Mouse (Mus musculus): Measurements from ENCODE around the gene Igsf9b. TPM values are rescaled to one million over a fixed set of nuclear protein-coding genes. Genes with fewer than 3 reads are reported as not detected.
A peak's percentile ranks its signal among the peaks of the same experiment; 100 is the strongest.

Gene Igsf9b
- 7.4 and 12.4 TPM in 2 replicates for total RNA-seq (2012; rRNA removed)
- 1.8 and 2.0 TPM in 2 replicates for total RNA-seq (2014; rRNA removed)
- polyA plus RNA-seq (2012; ENCODE audit: insufficient read length, low read depth) = 4.5 and 5.2 TPM in 2 replicates

GRCm38 (mm10) chr9:27298411-27299285 lies at the start of gene Igsf9b:
Gene Igsf9b, plus strand, starts transcription at chr9:27299204.
- Histone ChIP-seq H3K4me2 (ENCODE audit: insufficient read depth, low read depth, poor library complexity, severe bottlenecking) (peak within 1 kb of the TSS; percentile 60; the same call in 1 of the 2 replicates), H3K27ac (ENCODE audit: insufficient read depth, low read depth) (peak within 1 kb of the TSS; percentile 87; the same call in 1 of the 2 replicates), H3K36me3 (replicated peaks in 1 of 2; ENCODE audit: control insufficient read depth in 1 of 2, insufficient read depth in 1 of 2, low read length in 1 of 2) (no peaks in the 10 kb centered on the region), H3K4me3 (replicated peaks in 1 of 3; ENCODE audit: low read depth in 2 of 3, low read length in 2 of 3, poor library complexity in 1 of 3) (peak within 1 kb of the TSS in 1 of 3 experiments; percentile 51), H3K9me3 (replicated peaks; ENCODE audit: low read length) (peaks cover 12% of the 10 kb centered on the region), H3K4me1 (ENCODE audit: control insufficient read depth in 1 of 2, insufficient read depth in 2 of 2) (peaks cover 17 to 53% of the 10 kb centered on the region in 2 experiments), H3K79me2 (replicated peaks; ENCODE audit: control insufficient read depth, extremely low read depth, insufficient read depth, poor library complexity, severe bottlenecking) (no peaks in the 10 kb centered on the region), H3K27me3 (replicated peaks) (no peaks in the 10 kb centered on the region), H3K9ac (ENCODE audit: insufficient read depth, low read depth) (peak within 1 kb of the TSS; percentile 28; the same call in 1 of the 2 replicates)
- TF ChIP-seq POLR2AphosphoS2 (IDR thresholded peaks at IDR 0.05; ENCODE audit: low read depth, low read length) (no peak), GABPA (IDR thresholded peaks at IDR 0.05; ENCODE audit: insufficient replicate concordance, low read depth, low read length) (no peak), ELF1 (IDR thresholded peaks at IDR 0.05; ENCODE audit: low read depth, low read length) (no peak), USF2 (conservative IDR thresholded peaks at IDR 0.05; ENCODE audit: low read depth, low read length) (no peak), ZMIZ1 (IDR thresholded peaks at IDR 0.05; ENCODE audit: low read depth, low read length) (no peak), SIN3A (IDR thresholded peaks at IDR 0.05; ENCODE audit: low read length) (no peak), ZC3H11A (IDR thresholded peaks at IDR 0.05; ENCODE audit: low read depth, low read length) (no peak), MAFK (IDR thresholded peaks at IDR 0.05; ENCODE audit: insufficient replicate concordance, low read length) (no peak), MAZ (IDR thresholded peaks at IDR 0.05; ENCODE audit: low read depth, low read length) (no peak), ETS1 (conservative IDR thresholded peaks at IDR 0.05; ENCODE audit: low read depth, low read length) (no peak), NRF1 (IDR thresholded peaks at IDR 0.05; ENCODE audit: low read depth, low read length) (no peak), ZNF384 (IDR thresholded peaks at IDR 0.05; ENCODE audit: low read depth, low read length) (no peak), MAX (IDR thresholded peaks at IDR 0.05; ENCODE audit: low read length) (no peak), JUN (IDR thresholded peaks at IDR 0.05; ENCODE audit: insufficient read depth, low read depth, low read length) (no peak), TBP (conservative IDR thresholded peaks at IDR 0.05; ENCODE audit: low read depth, low read length) (no peak), UBTF (IDR thresholded peaks at IDR 0.05; ENCODE audit: low read depth, low read length) (no peak)
- dilution Hi-C loops (cut with MboI; ENCODE audit: extremely low pct_ligation_motif_present, extremely low pct_unique_long_range_greater_than_20kb, low sequenced_read_pairs) = no loop called here
- in situ Hi-C loops (cut with MboI; ENCODE audit: low pct_ligation_motif_present, low pct_unique_long_range_greater_than_20kb, low sequenced_read_pairs) = no loop called here
- no peak for DNase-seq (ENCODE audit: extremely low read depth)

GRCm38 (mm10) chr9:27252034-27252714 lies 46.8 kb upstream of the Igsf9b start:
- H3K79me2 ChIP-seq (replicated peaks; ENCODE audit: control insufficient read depth, extremely low read depth, insufficient read depth, poor library complexity, severe bottlenecking) = no peaks in the 10 kb centered on the region
- DNase-seq (ENCODE audit: extremely low read depth) = no peak
- dilution Hi-C loops (cut with MboI; ENCODE audit: extremely low pct_ligation_motif_present, extremely low pct_unique_long_range_greater_than_20kb, low sequenced_read_pairs) = no loop called here
- H3K36me3 ChIP-seq (replicated peaks in 1 of 2; ENCODE audit: control insufficient read depth in 1 of 2, insufficient read depth in 1 of 2, low read length in 1 of 2) = no peaks in the 10 kb centered on the region
- H3K4me1 ChIP-seq (ENCODE audit: control insufficient read depth in 1 of 2, insufficient read depth in 2 of 2) = peaks cover 6 to 34% of the 10 kb centered on the region in 2 experiments; a peak in 3 of 4 replicates
- no peaks in the 10 kb centered on the region for H3K27me3 ChIP-seq (replicated peaks)
- no peak overlapping the region for H3K27ac ChIP-seq (ENCODE audit: insufficient read depth, low read depth)
- no peak overlapping the region for H3K9ac ChIP-seq (ENCODE audit: insufficient read depth, low read depth)
- H3K9me3 ChIP-seq (replicated peaks; ENCODE audit: low read length) = no peaks in the 10 kb centered on the region
- H3K4me3 ChIP-seq (replicated peaks in 1 of 3; ENCODE audit: low read depth in 2 of 3, low read length in 2 of 3, poor library complexity in 1 of 3) = no peak overlapping the region
- H3K4me2 ChIP-seq (ENCODE audit: insufficient read depth, low read depth, poor library complexity, severe bottlenecking) = no peak overlapping the region
- no peak for TF ChIP-seq CHD1 (IDR thresholded peaks at IDR 0.05; ENCODE audit: low read depth, low read length)
- TF ChIP-seq ZMIZ1 (IDR thresholded peaks at IDR 0.05; ENCODE audit: low read depth, low read length) = no peak
- no peak for TF ChIP-seq ZC3H11A (IDR thresholded peaks at IDR 0.05; ENCODE audit: low read depth, low read length)
- no peak for TF ChIP-seq SIN3A (IDR thresholded peaks at IDR 0.05; ENCODE audit: low read length)
- TF ChIP-seq USF1 (IDR thresholded peaks at IDR 0.05; ENCODE audit: low read depth, low read length) = no peak
- no peak for TF ChIP-seq TCF12 (IDR thresholded peaks at IDR 0.05; ENCODE audit: low read depth, low read length)
- TF ChIP-seq SMC3 (IDR thresholded peaks at IDR 0.05; ENCODE audit: low read depth, low read length) = no peak
- TF ChIP-seq IRF4 (IDR thresholded peaks at IDR 0.05; ENCODE audit: low read depth, low read length) = no peak
- TF ChIP-seq TBP (conservative IDR thresholded peaks at IDR 0.05; ENCODE audit: low read depth, low read length) = no peak
- no peak for TF ChIP-seq ZNF384 (IDR thresholded peaks at IDR 0.05; ENCODE audit: low read depth, low read length)
- TF ChIP-seq RCOR1 (conservative IDR thresholded peaks at IDR 0.05; ENCODE audit: low read depth, low read length) = no peak
- in situ Hi-C loops (cut with MboI; ENCODE audit: low pct_ligation_motif_present, low pct_unique_long_range_greater_than_20kb, low sequenced_read_pairs) = no loop called here

All from CH12.LX (cell line).